Mouse (Mus musculus) forebrain, postnatal 0 days (tissue): ENCODE data around the gene Chmp3. TPM values are rescaled to one million over a fixed set of nuclear protein-coding genes. Genes with fewer than 3 reads are reported as not detected.

ENCODE experiments used
- ATAC-seq: fragments of 200-750 bp; cut with Nextera tagmentation; 2 replicates; pipeline ENCODE4 v1.8.0; 2017; ENCODE audit warnings: mild to moderate bottlenecking, moderate library complexity
- DNase-seq: peaks from one replicate; pipeline ENCODE4 v3.0.0-alpha.2; 2015
- H3K27ac ChIP-seq: fragments of 300-500 bp; sonication (generic); 2 replicates; pipeline ENCODE4 v1.5.1; 2014; ENCODE audit warnings: low read depth, mild to moderate bottlenecking, antibody characterized with exemption, low read length, moderate library complexity, mixed read lengths
- H3K27me3 ChIP-seq: fragments of 300-500 bp; sonication (generic); 2 replicates; pipeline ENCODE4 v1.6.1; 2014; ENCODE audit warnings: mild to moderate bottlenecking, low read length, mixed read lengths; ENCODE audit not compliant: insufficient read depth
- H3K36me3 ChIP-seq: fragments of 300-500 bp; sonication (generic); 2 replicates; pipeline ENCODE4 v1.6.1; 2014; ENCODE audit warnings: mild to moderate bottlenecking, moderate library complexity; ENCODE audit not compliant: insufficient read depth
- H3K4me1 ChIP-seq: fragments of 300-500 bp; sonication (generic); 2 replicates; pipeline ENCODE4 v1.6.1; 2014; ENCODE audit warnings: antibody characterized with exemption; ENCODE audit not compliant: insufficient read depth
- H3K4me2 ChIP-seq: fragments of 300-500 bp; sonication (generic); 2 replicates; pipeline ENCODE4 v1.6.1; 2014; ENCODE audit warnings: low read depth, mild to moderate bottlenecking, moderate library complexity
- H3K4me3 ChIP-seq: fragments of 300-500 bp; sonication (generic); 2 replicates; pipeline ENCODE4 v1.5.1; 2014; ENCODE audit warnings: low read depth, low read length, mixed read lengths
- H3K9ac ChIP-seq: fragments of 300-500 bp; sonication (generic); 2 replicates; pipeline ENCODE4 v1.6.1; 2014; ENCODE audit warnings: mild to moderate bottlenecking
- H3K9me3 ChIP-seq: fragments of 300-500 bp; sonication (generic); 2 replicates; pipeline ENCODE4 v1.6.1; 2016; ENCODE audit warnings: low read length
- CTCF ChIP-seq: sonication (generic); IDR thresholded peaks from 2 replicates; pipeline ENCODE4 v1.5.1; 2016; ENCODE audit warnings: antibody characterized with exemption, control low read depth, low read depth
- WGBS: fragments of 180-500 bp; shearing (Covaris S2); extraction: QIAGEN DNeasy Blood & Tissue Kit; methylation state at CpG from one replicate; pipeline ENCODE4 v1.1.7; 2014; 5-methylcytosine and 5-hydroxymethylcytosine counted together
- polyA plus RNA-seq: library from polyadenylated mRNA; unstranded; fragments of >200 nt; fragmentation: Nextera tagmentation; extraction: Ambion mirVana; gene quantifications from 2 replicates; pipeline ENCODE4 v1.2.1, GENCODE M21; 2015
- total RNA-seq: library from RNA; depleted of rRNA; stranded (reverse); fragments of >200 nt; gene quantifications from 2 replicates; pipeline ENCODE4 v1.2.3, GENCODE M21; 2014

The Chmp3 gene
- total and polyA plus RNA-seq, 2 experiments from 2014 or later, result 60.1 to 90.3 TPM

DNA sequence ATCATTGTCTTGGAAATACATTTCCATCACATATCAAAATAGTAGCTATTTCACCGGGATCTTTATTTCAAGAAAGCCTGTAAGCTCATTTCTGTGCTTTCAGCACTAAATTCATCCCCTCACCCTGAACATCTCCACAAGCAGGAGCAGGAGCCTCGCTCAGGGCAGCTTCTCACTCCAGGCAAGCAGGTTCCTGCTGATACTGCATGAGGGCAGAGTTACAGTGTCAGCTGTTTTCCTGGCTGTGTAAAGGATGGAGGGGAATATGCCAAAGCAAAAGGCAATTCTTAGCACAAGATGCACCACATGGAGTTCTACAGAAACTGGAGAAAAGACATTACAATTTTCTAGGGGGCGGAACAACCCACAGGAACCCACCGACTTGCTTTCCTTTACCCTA is 24.1 kb upstream of the Chmp3 start:
- no peak overlapping the region for H3K27ac ChIP-seq
- DNase-seq (no peak), ATAC-seq (no peak)
- no peak for TF ChIP-seq CTCF
- H3K4me3 ChIP-seq, result no peak overlapping the region
- 85% methylated on average over 4 of the region's 4 CpGs for WGBS
- H3K27me3 ChIP-seq, result no peaks in the 10 kb centered on the region
- H3K4me2 ChIP-seq, result no peak overlapping the region
- no peaks in the 10 kb centered on the region for H3K4me1 ChIP-seq
- no peak overlapping the region for H3K9ac ChIP-seq
- no peaks in the 10 kb centered on the region for H3K9me3 ChIP-seq
- peaks cover 7% of the 10 kb centered on the region; the same call in 1 of the 2 replicates for H3K36me3 ChIP-seq

DNA sequence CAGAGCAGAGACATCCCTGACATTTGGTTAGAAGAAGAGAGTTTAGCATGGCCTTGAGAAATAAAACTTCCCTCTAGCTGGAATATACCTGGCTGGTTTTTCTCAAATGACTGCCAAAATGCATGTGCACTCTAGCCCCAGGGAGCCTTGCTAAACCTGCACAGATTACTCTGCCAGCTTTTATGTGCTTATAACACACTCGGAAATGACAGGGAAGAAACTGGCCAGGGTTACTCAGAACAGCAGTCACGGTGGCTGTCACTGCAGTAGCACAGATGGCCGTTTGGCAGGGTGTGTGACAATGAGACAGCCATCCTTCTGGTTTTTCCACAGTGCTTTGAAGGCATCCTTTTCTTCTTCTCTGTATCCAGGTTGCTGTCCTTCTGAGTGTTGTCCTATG is 18.0 kb upstream of the Chmp3 start:
- Histone ChIP-seq H3K4me1 (no peaks in the 10 kb centered on the region), H3K27ac (no peak overlapping the region), H3K9ac (no peak overlapping the region), H3K9me3 (no peaks in the 10 kb centered on the region), H3K36me3 (0 out of 2 replicates have a peak, but pooled peaks cover 5% of the 10 kb centered on the region), H3K4me2 (no peak overlapping the region), H3K27me3 (no peaks in the 10 kb centered on the region), H3K4me3 (no peak overlapping the region)
- whole genome bisulfite sequencing, result 43% methylated on average over 3 of the region's 3 CpGs
- no peak for TF ChIP-seq CTCF
- ATAC-seq (peak; percentile 86), DNase-seq (peak; percentile 70)

DNA sequence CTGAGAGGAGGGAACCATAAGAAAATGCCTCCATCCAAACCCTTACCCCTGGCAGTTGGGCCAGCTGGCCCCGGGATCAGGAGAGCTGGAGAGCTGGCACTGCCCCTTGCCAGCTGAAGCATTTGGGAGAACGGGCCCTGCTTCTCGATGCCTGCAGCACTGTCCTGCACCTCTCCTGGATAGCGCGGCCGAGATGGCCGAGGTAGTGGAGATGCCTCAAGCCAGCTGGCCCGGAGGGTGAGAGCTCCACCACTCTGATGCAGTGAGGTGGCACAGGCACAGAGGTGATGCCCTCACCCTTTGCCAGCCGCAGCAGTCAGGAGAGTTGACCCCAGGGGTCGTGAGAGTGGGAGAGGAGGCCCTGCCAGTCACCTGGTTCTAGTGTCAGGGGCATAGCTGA is 16.5 kb upstream of the Chmp3 start:
- Histone ChIP-seq H3K27me3 (no peaks in the 10 kb centered on the region), H3K36me3 (0 out of 2 replicates have a peak, but pooled peaks cover 5% of the 10 kb centered on the region), H3K27ac (no peak overlapping the region), H3K4me1 (no peaks in the 10 kb centered on the region), H3K9me3 (no peaks in the 10 kb centered on the region), H3K4me2 (no peak overlapping the region), H3K9ac (no peak overlapping the region), H3K4me3 (no peak overlapping the region)
- ATAC-seq (no peak), DNase-seq (no peak)
- 89% methylated on average over 10 of the region's 10 CpGs for WGBS
- TF ChIP-seq CTCF, result no peak

DNA sequence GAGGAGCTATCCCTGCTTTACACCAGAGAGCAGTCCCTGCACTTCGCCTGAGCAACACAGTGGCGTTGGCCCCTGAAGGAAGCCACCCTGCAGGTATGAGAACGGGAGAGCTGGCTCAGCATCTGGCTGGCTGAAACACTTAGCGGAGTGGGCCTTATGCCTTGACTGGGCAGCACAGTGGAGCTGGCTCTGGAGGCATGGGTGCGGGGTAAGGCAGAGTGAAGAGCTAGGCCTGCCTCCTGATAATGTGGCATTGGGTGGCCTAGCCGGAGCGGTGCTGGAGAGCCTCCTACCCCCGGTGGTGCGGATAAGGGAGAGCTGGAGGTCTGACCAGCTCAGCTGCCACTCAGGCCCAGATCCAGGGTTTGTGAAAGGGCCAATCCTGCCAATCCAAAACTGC is 15.8 kb upstream of the Chmp3 start:
- no peak for TF ChIP-seq CTCF
- no peak for ATAC-seq

DNA sequence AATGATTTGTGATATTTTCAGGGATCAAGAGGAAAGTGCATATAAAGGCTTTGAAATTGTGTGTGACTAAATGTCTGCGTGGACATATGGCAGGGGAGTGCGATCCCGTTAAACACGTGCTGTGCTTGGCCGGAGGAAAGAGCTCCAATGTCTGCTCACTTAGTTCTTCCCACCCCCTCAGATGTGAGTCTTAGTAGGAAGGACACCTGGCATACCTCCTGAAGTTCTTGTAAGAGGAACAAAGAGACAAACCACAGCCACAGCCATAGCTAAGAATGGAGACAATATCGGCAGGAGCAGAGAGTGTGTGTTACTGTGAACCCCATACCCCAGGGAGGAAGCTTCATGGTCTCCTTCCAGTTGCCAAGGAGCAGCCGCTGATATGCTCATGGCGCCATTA is 13.4 kb upstream of the Chmp3 start:
- ATAC-seq (no peak), DNase-seq (no peak)
- WGBS, result 84% methylated on average over 8 of the region's 8 CpGs
- Histone ChIP-seq H3K4me2 (no peak overlapping the region), H3K4me1 (no peaks in the 10 kb centered on the region), H3K36me3 (no peaks in the 10 kb centered on the region), H3K27ac (no peak overlapping the region), H3K9me3 (no peaks in the 10 kb centered on the region), H3K9ac (no peak overlapping the region), H3K27me3 (no peaks in the 10 kb centered on the region), H3K4me3 (no peak overlapping the region)
- no peak for TF ChIP-seq CTCF

More for the DNA sequence above, 15.8 kb upstream of the Chmp3 start:
- Histone ChIP-seq H3K4me3 (no peak overlapping the region), H3K36me3 (0 out of 2 replicates have a peak, but pooled peaks cover 5% of the 10 kb centered on the region), H3K9ac (no peak overlapping the region), H3K27me3 (no peaks in the 10 kb centered on the region), H3K9me3 (no peaks in the 10 kb centered on the region), H3K27ac (no peak overlapping the region), H3K4me2 (no peak overlapping the region), H3K4me1 (no peaks in the 10 kb centered on the region)
- no peak for DNase-seq
- 87% methylated on average over 9 of the region's 9 CpGs for WGBS

DNA sequence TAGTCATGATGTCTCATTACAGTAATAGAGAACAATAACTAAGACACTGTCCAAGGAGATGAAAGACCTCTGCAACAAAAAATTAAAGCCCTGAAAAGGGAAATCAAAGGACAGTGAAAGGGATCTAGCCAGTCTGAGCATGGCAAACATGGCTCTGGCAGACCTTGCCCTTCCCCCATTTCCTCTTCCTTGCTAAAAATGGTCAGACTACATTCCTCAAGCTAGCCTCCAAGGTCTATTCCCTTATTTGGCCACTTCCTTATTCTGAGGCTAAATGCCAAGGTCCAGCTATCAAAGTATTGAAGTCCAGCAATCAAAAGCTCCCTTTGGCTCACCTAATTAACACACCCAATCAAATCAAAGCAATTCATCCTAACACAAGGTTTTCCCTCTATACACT is 6.3 kb upstream of the Chmp3 start:
- Histone ChIP-seq H3K4me1 (no peaks in the 10 kb centered on the region), H3K27me3 (no peaks in the 10 kb centered on the region), H3K9me3 (no peaks in the 10 kb centered on the region), H3K36me3 (no peaks in the 10 kb centered on the region), H3K4me3 (no peak overlapping the region), H3K9ac (no peak overlapping the region), H3K27ac (no peak overlapping the region), H3K4me2 (no peak overlapping the region)
- ATAC-seq (no peak), DNase-seq (no peak)
- no peak for TF ChIP-seq CTCF

DNA sequence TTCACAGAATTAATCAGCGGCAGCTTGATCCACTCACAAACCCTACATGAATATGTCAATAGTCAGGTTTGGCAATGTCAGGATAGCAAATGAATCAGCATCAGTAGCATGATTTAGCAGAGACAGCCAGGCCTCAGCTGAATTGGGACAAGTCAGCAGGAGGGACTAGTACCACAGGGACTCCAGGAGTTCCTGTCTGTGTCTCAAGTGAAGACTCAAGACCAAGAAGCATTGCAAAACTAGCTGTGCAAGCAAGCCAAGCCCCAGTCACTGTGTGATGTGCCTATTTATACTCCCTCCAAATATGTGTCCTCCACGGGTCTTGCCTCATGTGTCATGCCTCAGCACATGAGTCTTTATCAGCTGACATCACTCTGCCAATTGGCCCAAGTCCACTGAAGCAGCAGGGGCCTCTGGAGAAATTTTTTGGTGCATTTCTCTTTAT is 11.9 kb downstream of the Chmp3 start:
- H3K9ac ChIP-seq, result no peak overlapping the region
- no peak for TF ChIP-seq CTCF
- no peaks in the 10 kb centered on the region for H3K27me3 ChIP-seq
- H3K4me2 ChIP-seq, result no peak overlapping the region
- H3K36me3 ChIP-seq, result no peaks in the 10 kb centered on the region
- H3K27ac ChIP-seq, result no peak overlapping the region
- no peak for ATAC-seq
- H3K9me3 ChIP-seq, result no peaks in the 10 kb centered on the region
- 82% methylated on average over 2 of the region's 2 CpGs for WGBS
- DNase-seq, result peak; percentile 1
- no peak overlapping the region for H3K4me3 ChIP-seq
- no peaks in the 10 kb centered on the region for H3K4me1 ChIP-seq

DNA sequence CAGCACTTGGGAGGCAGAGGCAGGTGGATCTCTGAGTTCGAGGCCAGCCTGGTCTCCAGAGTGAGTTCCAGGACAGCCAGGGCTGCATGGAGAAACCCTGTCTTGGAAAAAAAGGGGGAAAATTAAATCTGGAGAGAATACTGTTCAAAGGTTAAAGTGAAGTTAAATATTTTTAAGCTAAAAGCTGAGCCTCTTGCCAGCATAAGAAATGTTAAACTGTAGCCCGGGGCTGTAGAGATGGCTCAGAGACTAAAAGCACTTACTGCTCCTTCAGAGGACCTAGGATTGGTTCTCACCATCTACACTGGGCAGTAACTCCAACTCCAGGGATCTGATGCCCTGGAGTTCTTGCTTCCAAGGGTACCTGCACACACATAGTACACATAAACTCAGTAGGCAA is 13.2 kb downstream of the Chmp3 start:
- H3K4me1 ChIP-seq, result no peaks in the 10 kb centered on the region
- H3K27me3 ChIP-seq, result no peaks in the 10 kb centered on the region
- H3K27ac ChIP-seq, result no peak overlapping the region
- no peak for TF ChIP-seq CTCF
- no peak overlapping the region for H3K4me2 ChIP-seq
- no peak overlapping the region for H3K4me3 ChIP-seq
- no peak for DNase-seq
- H3K36me3 ChIP-seq, result peaks cover 3% of the 10 kb centered on the region
- WGBS, result 96% methylated on average over 2 of the region's 2 CpGs
- ATAC-seq, result no peak
- no peak overlapping the region for H3K9ac ChIP-seq
- no peaks in the 10 kb centered on the region for H3K9me3 ChIP-seq
